Mouse (Mus musculus) liver, adult (tissue): ENCODE results near the gene Rora.

Experiments used
- GATA4 ChIP-seq: IDR thresholded peaks from 2 replicates; pipeline ENCODE4 v1.6.1; 2014; ENCODE audit warnings: mild to moderate bottlenecking, low read length; ENCODE audit not compliant: insufficient replicate concordance

The Rora gene

DNA sequence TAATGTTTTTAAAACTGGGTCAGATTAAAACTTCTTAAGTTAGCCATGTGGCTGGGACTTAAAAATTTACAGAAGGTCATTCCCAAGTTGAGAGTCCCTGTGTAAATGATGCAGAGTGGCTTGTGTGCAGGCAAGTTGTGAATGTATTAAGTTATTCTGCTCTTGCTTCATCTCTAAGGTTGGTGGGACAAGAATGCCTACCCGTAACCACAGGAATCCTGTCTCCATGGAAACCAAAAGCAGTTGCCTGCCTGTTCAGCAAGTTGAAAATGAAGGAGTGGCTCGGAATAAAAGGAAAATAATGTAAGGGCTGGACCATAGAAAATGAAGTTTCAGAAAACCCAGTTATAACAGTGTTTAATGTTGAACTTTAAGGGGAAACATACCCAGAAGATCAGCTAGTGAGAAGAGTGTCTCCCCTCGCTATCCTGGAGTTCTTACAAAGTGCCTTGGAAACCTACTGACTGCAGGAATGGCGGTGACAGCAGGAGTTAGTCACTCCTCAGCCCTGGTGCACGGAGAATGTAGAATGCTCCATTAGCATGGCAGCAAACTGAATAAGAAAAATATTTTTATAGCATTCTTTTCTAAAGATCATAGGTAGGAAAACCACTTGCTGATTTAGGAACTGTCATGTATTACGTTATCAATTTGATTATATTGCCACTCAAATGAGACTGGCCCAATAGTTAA lies 778.4 kb downstream of the Rora start:
- TF ChIP-seq GATA4: no peak

DNA sequence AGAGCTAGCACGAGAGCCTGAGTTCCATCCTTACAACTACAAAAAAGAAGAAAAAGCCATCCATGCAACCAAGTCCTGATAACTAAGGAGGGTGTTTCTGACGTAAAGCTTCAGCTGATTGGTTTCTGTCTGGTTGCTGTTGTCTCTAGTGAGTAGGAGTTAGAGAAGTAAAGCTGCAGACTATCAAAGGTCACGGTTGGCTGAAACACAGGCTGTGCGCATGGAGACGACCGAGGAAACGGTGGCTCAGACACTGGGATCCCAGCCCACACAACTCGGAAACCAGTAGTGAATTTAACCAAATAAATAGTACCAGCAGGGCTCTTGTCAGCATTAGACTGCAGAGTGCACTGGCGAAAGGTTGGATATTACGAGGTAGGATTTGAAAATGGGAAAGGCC lies 781.6 kb downstream of the Rora start:
- TF ChIP-seq GATA4: no peak

DNA sequence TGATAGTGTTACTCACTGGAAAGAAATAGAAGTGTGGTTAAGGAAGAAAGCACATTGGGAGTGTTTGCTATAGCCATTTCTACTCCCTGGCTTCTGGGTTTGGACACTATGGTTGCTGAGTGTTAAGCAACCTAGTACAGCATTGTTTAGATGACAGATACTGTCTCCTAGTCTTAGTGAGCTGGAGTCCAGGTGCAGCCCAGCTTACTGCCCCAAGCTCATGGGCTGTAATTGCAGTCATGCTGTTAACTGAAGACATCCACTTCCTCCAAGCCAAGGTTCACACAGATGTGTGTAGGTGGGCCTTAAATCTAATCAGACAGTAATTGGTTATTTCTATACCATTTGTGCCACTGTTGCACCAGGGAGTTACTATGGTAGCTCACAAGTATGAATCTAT lies 782.1 kb downstream of the Rora start:
- TF ChIP-seq GATA4: no peak
